Mouse (Mus musculus): ENCODE measurements around the gene Fam178b. TPM values are rescaled to one million over a fixed set of nuclear protein-coding genes. Genes with fewer than 3 reads are reported as not detected.

Fam178b gene
- polyA plus RNA-seq, 1 experiment = not detected

DNA sequence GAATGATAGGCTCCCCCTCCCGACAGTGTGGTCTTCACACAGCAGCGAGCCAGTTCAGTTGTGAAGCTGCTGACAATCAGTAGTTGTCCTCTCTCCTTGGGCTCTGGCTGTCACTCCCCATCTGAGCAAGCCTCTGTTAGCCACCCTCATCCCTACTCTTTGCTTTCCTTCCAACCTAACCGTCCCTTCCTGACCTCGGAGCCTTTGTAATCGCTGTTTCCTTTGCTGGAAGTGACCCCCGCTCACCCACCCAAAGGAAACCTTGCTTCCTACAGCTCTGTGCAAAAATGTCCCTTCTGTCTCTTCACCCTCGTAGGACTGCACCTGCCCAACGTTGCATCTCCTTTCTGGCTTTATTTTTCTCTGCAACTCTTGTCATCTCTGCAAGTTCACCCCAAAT, 100.8 kb downstream of the Fam178b start:
- no peak overlapping the region for H3K4me3 ChIP-seq (ENCODE audit: insufficient read depth, low read length)
- TF ChIP-seq CTCF (IDR thresholded peaks at IDR 0.05; ENCODE audit: low read depth, low read length) (no peak), POLR2A (IDR thresholded peaks at IDR 0.05; ENCODE audit: borderline replicate concordance, low read depth, low read length) (no peak)
- no peak overlapping the region for H3K27ac ChIP-seq (ENCODE audit: insufficient read depth, low read depth, low read length)
- H3K4me1 ChIP-seq (ENCODE audit: control insufficient read depth, insufficient read depth, low read length) = no peaks in the 10 kb centered on the region

DNA sequence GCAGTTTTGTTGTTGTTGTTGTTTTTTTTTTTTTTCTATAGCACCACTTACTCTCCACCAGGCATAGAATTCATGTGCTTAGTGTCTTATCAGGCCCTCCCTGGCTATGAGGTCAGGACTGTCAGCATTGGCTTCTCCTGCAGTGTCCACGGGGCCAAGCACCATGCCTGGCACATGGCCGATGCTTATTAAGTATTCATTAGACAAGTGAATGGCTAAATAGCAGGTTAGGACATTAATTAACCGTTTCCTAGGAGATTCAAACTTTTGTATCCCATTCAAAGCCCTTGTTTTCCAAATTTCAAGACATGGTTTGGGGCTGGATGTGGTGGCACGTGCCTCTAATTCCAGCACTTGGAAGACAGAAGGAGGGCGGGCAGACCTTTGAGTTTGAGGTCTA, 101.7 kb downstream of the Fam178b start:
- H3K27ac ChIP-seq (ENCODE audit: insufficient read depth, low read depth, low read length) = no peak overlapping the region
- H3K4me1 ChIP-seq (ENCODE audit: control insufficient read depth, insufficient read depth, low read length) = no peaks in the 10 kb centered on the region
- TF ChIP-seq CTCF (IDR thresholded peaks at IDR 0.05; ENCODE audit: low read depth, low read length) (no peak), POLR2A (IDR thresholded peaks at IDR 0.05; ENCODE audit: borderline replicate concordance, low read depth, low read length) (no peak)
- no peak overlapping the region for H3K4me3 ChIP-seq (ENCODE audit: insufficient read depth, low read length)

DNA sequence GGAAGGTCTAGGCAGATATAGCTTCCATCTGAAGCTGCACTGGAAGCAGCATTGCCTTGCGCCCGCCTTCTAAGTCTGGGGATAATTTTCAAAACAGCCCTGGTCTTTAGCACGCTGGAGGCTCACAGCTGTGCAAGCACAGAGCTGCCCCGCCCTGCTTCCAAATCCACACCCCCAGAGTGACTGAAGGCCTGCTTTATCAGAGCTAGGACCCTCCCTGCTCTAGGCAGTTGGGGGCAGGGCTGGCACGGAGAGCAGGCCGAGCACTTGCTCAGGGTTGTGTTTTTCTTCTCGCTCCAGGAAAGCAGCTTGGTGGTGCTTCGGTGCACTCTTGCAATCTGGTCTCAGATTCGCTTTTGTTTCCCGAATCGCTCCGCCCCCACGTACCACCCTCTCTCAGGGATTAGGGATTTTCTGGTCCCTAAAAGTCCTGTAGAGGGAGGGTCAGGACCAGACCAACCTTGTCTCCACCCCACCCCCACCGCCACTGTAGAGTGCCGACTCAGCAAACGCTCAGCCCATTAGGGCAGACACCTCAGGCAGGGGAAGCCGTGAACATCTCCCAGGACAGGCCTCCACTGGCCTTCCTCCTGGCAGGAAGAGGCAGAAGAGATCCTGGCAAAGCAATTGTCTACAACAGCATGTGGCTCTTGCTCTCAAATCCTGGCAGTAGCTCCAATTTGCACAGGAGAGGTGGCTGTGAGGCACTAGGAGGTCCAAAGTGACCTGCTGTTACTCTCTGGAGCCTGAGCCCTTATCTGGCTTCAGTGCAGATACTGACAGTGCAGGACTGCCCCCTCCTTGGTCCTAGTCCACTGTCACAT, 102.4 kb downstream of the Fam178b start:
- Histone ChIP-seq H3K4me1 (ENCODE audit: control insufficient read depth, insufficient read depth, low read length) (0 out of 2 replicates have a peak, but pooled peaks cover under 1% of the 10 kb centered on the region), H3K27ac (ENCODE audit: insufficient read depth, low read depth, low read length) (no peak overlapping the region), H3K4me3 (ENCODE audit: insufficient read depth, low read length) (no peak overlapping the region)
- TF ChIP-seq POLR2A (IDR thresholded peaks at IDR 0.05; ENCODE audit: borderline replicate concordance, low read depth, low read length) = no peak
- TF ChIP-seq CTCF (IDR thresholded peaks at IDR 0.05; ENCODE audit: low read depth, low read length) = no peak

DNA sequence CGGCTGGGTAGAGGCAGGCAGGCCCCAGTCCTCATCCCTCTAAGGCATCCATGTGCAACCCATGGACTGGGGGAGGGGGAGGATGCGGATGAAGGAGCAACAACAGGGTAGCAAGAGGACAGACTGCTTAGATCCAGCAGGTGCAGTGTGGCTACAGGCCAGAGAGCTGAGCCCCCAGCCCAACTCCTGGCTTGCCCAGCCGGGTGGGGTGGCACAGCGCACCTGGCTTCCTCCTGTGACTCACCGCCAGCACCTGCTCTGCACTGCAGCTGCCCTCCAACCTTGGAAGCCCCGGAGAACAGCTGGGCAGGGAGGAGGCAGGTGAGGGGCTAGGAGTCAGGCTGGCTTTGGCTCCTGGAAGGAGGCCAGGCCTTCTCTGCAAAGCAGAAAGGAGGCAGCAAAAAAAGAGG, 103.0 kb downstream of the Fam178b start:
- H3K4me1 ChIP-seq (ENCODE audit: control insufficient read depth, insufficient read depth, low read length) = 0 out of 2 replicates have a peak, but pooled peaks cover 2% of the 10 kb centered on the region
- TF ChIP-seq POLR2A (IDR thresholded peaks at IDR 0.05; ENCODE audit: borderline replicate concordance, low read depth, low read length) (no peak), CTCF (IDR thresholded peaks at IDR 0.05; ENCODE audit: low read depth, low read length) (no peak)
- H3K4me3 ChIP-seq (ENCODE audit: insufficient read depth, low read length) = no peak overlapping the region
- no peak overlapping the region for H3K27ac ChIP-seq (ENCODE audit: insufficient read depth, low read depth, low read length)

DNA sequence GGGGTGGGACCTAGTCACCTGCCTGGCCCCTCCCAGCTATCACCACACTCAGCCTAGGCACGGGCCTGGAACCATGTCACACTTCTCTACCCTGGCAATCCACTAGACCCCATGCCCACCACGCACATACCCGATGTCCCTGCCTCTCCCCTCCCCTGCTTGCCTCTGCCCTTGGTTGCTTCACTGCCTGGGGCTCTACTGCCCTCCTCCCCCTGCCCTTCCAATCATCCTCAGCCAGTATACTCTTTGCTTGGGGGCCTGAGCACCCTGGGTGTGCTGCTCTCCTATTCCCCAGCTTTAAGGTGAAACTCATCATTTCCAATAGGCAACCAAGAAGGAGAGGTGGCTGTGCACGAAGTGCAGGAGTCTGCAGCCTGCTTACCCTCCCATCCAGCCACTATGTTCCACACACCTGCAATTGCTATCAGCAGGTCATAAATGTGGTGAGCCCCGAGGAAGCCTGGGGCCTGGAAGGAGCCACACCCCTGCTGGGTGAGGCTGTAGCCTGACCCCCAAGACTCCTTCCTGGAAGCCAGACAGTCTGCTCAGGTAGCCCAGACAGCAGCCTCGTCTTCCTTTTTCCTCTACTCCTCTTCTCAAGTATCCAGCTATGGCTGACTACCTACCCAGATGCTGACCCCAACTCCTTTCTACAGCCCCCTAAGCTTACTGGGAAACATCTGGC, 105.8 kb downstream of the Fam178b start:
- no peak overlapping the region for H3K4me3 ChIP-seq (ENCODE audit: insufficient read depth, low read length)
- no peak overlapping the region for H3K27ac ChIP-seq (ENCODE audit: insufficient read depth, low read depth, low read length)
- H3K4me1 ChIP-seq (ENCODE audit: control insufficient read depth, insufficient read depth, low read length) = peaks cover 24% of the 10 kb centered on the region
- TF ChIP-seq POLR2A (IDR thresholded peaks at IDR 0.05; ENCODE audit: borderline replicate concordance, low read depth, low read length) (no peak), CTCF (IDR thresholded peaks at IDR 0.05; ENCODE audit: low read depth, low read length) (no peak)

DNA sequence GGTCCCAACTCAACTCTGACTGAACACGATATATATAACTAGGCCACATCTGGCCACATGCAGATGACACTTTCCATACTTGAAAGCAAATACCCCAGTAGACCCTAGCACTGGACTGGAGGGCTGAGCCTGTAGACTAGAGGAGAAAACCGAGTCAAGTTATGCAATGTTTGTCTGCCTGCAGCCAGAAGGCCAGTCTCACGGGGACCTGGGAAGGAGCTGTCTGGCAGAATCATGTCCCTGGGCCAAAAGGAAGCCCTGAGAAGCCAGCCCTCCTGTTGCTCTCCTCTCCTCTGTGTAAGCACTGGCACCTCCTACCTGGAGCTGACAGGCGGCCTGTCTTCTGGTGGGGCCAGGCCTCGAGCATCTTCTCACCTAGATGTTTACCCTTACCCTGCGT, 107.6 kb downstream of the Fam178b start:
- no peak overlapping the region for H3K4me3 ChIP-seq (ENCODE audit: insufficient read depth, low read length)
- H3K4me1 ChIP-seq (ENCODE audit: control insufficient read depth, insufficient read depth, low read length) = peaks cover 39% of the 10 kb centered on the region
- H3K27ac ChIP-seq (ENCODE audit: insufficient read depth, low read depth, low read length) = no peak overlapping the region
- TF ChIP-seq CTCF (IDR thresholded peaks at IDR 0.05; ENCODE audit: low read depth, low read length) (no peak), POLR2A (IDR thresholded peaks at IDR 0.05; ENCODE audit: borderline replicate concordance, low read depth, low read length) (no peak)

DNA sequence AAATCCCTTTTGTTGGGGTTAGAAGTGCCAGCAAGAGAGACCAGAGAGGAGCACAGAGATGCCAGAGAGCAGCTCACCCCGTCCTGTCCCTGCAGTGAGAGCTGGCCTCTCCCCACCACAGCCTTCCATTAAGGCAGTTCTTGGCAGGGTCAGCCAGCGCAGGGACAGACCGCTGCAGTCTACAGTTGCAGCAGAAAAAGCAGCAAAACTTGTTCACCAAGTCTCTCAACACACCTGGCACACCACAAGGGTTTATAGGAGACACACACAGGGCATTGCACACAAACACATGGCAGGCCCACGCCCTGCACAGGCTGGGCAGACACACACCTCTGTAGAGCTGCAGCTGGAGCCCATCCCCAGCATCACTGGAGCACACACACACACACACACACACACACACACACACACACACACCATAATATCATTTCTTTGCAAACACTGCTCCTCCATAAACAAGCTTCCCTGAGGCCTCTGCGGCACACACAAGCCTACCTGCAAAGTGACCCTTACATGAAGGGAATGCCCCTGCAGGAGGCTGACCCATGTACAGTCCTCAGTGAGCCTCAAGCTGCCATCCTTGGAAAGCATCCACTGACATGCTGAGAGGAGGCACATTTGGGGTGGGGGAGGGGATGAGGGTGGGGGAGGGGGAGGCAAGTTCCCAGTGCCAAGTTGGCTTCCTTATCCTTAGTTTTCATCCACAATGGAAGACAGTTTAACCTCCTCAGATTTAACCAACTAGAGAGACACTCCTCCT, 108.6 kb downstream of the Fam178b start:
- peaks cover 49% of the 10 kb centered on the region for H3K4me1 ChIP-seq (ENCODE audit: control insufficient read depth, insufficient read depth, low read length)
- no peak overlapping the region for H3K27ac ChIP-seq (ENCODE audit: insufficient read depth, low read depth, low read length)
- H3K4me3 ChIP-seq (ENCODE audit: insufficient read depth, low read length) = no peak overlapping the region
- TF ChIP-seq CTCF (IDR thresholded peaks at IDR 0.05; ENCODE audit: low read depth, low read length) = no peak

DNA sequence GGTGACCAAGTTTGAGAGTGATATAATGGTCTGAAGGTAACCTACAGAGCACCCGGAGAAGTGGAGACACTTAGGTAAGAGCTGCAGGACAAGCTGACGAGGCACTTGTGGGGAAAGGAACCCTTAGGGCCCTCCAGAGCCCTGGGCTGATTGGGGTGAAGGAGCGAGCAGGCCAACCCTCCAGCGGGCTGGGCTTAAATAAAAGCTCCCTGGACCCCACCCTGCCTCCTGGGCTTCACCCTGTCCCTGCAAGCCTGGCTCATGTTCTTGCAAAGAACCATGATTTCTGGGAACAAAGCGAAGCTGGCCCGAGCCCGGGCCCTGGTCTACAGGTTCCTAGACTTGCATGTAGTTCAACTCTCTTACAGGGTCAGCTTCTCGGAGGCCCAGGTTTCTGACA, 109.5 kb downstream of the Fam178b start:
- Histone ChIP-seq H3K4me3 (ENCODE audit: insufficient read depth, low read length) (no peak overlapping the region), H3K4me1 (ENCODE audit: control insufficient read depth, insufficient read depth, low read length) (peaks cover 55% of the 10 kb centered on the region), H3K27ac (ENCODE audit: insufficient read depth, low read depth, low read length) (no peak overlapping the region)
- 0 out of 2 replicates have a peak, but pooled peaks have one; percentile 5 for TF ChIP-seq CTCF (IDR thresholded peaks at IDR 0.05; ENCODE audit: low read depth, low read length)
- TF ChIP-seq POLR2A (IDR thresholded peaks at IDR 0.05; ENCODE audit: borderline replicate concordance, low read depth, low read length) = no peak

DNA sequence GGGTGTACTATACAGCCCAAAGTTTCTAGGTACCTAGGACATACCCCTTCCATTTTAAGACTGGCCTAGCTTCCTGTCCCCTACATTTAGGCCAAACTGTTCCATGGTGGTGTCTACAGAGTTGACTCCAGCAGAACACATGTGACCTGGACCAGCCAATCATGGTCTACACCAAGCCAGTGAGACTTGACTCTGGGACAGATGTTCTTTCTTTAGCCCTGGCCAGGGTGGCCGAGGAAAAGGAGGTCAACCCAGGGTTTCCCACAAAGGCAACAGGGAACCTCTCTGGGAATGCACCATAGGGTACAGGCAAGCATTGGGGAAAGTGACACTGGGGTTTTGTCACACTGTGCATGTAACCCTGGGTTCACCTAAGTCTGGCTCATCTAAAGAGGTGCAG, 110.3 kb downstream of the Fam178b start:
- no peak for TF ChIP-seq POLR2A (IDR thresholded peaks at IDR 0.05; ENCODE audit: borderline replicate concordance, low read depth, low read length)
- no peak for TF ChIP-seq CTCF (IDR thresholded peaks at IDR 0.05; ENCODE audit: low read depth, low read length)
- Histone ChIP-seq H3K27ac (ENCODE audit: insufficient read depth, low read depth, low read length) (no peak overlapping the region), H3K4me3 (ENCODE audit: insufficient read depth, low read length) (no peak overlapping the region), H3K4me1 (ENCODE audit: control insufficient read depth, insufficient read depth, low read length) (peaks cover 55% of the 10 kb centered on the region)

All from bone marrow macrophage, adult 2 months (primary cell).